Mouse (Mus musculus) inflammation-experienced regulatory T-cells, adult 6 months (primary cell): Measurements from ENCODE around the gene Pknox2. TPM values are rescaled to one million over a fixed set of nuclear protein-coding genes. Genes with fewer than 3 reads are reported as not detected.

Source experiments
- ATAC-seq: one replicate; pipeline ENCODE4 v1.8.0; 2017
- polyA plus RNA-seq, 3 experiments: library from polyadenylated mRNA; unstranded; fragments of 100-300 nt; shearing (Covaris generic); gene quantifications; one replicate each; pipeline ENCODE4 v1.2.1; 2017

Pknox2 gene
- polyA plus RNA-seq, 3 experiments from 2014 or later: not detected

DNA sequence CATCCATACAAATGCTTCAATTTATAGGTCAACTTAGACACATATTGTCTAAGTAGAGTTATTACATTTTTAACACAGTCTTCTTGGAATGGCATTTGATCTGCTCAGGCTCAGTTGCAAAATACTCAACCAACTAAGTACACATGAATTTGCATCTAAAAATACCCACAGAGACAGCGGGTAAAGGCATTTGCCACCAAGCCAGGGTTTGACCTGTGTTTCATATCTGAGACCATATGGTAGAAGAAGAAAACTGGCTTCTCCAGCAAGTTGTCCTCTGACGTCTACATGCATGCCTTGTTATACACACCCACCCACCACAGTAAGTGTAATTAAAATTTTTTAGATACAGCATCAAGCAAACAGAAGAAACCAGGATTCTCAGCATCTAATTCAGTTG, 273.4 kb downstream of the Pknox2 start:
- ATAC-seq: no peak

DNA sequence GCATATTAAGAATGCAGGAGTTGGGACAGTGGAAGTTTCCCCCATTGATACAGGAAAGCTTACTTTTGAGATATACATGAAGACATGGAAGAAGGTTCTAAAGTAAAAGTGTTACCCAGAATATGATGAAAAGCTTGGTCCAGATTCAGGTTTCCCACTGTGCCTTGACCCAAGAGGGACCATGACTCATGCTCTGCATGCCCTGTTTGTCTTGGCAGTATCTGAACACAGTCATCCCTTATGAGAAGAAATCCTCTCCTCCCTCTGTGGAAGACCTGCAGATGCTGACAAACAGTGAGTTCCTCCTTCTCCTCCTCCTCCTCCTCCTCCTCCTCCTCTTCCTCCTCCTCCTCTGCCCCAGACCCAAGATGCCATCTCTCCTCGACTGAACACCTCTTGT, 276.9 kb downstream of the Pknox2 start:
- ATAC-seq: no peak

DNA sequence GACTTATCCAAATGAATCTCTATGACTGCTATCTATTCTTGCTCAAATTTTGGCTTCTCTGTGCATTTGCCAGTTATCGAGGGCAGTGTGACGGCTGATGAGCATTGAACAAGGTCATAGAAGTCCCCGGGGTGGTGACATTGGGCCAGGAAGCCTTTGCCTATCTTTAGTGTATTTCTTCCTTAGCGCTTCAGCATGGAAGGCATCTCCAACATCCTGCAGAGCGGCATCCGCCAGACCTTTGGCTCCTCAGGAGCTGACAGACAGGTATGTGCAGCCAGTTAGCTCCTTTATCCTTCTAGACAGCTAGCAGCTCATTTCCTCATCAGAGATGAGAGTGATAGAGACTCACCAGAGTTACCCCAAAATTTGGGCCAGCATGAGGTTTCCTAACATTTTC, 278.5 kb downstream of the Pknox2 start:
- no peak for ATAC-seq

DNA sequence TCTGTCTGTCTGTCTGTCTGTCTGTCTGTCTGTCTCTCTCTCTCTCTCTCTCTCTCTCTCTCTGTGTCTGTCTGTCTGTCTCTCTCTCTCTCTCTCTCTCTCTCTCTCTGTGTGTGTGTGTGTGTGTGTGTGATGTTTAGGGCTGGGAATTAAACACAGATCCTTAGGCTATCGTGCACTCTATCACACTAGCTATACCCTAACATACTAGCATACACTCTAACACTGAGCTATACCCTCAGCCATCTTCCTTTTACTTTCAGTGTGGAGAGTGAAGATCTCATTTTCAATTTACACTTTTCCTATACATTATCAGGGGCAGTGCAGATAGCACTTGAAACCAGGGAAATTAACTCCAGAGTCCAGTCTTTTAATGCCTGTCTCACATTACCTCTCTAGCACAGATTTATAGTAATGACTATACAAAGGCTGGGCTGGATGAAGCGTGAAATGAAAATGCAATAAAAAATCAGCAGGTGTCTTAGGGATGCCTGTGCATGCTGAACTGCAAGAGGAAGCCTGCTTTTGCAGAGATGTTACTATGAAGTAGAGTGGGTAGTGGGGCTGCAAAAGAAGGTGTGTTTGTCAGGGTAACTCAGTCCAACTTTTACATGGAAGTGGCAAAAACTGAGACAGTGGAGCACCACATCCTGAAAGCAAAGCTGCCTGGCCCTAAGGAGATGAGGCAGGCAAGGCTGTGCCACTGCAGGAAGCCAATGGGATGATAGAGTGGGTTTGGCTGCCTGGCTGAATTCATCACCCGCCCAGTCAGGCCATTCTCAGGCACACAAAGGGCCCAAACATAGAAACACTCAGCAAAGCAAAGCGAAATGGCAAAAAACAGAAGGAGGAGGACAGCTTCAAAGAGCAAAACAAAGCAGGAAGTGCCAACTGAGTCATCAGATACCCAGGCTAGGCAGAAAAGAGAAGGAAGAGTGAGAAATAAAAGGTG, 282.1 kb downstream of the Pknox2 start:
- ATAC-seq: no peak

DNA sequence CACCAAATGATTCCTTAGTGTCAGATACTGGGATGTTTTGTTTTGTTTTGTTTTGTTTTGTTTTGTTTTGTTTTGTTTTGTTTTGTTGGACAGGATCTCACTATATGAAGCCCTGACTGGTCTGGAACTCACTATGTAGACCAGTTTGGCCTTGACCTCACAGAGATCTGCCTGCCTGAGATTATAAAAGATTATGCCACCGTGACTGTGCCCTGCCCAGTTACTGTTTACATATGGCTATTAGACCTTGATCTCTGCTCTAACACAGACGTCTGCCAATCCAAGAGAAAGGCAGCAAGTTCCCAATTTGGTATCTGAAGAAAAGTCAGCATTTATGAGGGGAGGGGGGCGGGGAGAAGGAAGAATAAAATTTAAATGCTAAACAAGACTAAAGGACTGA, 283.5 kb downstream of the Pknox2 start:
- ATAC-seq: no peak

DNA sequence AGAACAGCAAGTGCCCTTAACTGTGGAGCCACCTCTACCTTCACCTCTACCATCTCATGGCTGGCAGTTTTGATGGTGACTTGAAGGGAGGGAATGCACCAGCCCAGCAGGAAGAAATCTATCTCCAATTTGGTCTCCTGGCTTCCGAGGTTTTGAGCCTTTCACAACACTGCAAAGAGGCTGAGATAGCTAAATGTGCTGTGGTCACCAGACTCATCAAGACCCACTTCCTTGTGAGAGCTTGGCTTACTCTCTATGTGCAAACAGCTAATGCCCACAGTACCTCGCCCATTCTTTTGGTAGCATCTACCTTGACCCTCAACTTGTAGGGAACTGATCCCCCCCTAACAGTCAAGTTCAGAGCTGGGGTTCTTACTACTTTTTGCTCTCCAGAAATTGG, 284.6 kb downstream of the Pknox2 start:
- no peak for ATAC-seq

DNA sequence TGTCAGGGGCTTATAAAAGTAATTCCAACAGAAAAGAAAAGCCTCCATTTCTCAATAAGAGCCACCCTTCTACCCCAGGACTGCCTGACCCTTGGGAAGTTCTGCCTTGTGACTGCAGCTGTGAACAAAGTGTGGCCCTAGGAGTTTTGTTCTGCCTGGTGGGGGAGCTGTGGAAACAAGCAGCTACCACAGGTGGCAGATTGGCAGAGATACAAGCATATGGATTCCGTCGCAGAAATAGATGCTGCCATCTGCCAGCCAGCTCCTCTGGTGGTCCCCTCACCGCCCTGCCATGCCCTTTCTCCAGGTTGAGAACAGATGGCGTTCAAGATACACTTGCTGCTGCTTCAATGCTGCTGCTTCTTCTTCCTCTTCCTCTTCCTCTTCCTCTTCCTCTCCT, 288.5 kb downstream of the Pknox2 start:
- no peak for ATAC-seq

DNA sequence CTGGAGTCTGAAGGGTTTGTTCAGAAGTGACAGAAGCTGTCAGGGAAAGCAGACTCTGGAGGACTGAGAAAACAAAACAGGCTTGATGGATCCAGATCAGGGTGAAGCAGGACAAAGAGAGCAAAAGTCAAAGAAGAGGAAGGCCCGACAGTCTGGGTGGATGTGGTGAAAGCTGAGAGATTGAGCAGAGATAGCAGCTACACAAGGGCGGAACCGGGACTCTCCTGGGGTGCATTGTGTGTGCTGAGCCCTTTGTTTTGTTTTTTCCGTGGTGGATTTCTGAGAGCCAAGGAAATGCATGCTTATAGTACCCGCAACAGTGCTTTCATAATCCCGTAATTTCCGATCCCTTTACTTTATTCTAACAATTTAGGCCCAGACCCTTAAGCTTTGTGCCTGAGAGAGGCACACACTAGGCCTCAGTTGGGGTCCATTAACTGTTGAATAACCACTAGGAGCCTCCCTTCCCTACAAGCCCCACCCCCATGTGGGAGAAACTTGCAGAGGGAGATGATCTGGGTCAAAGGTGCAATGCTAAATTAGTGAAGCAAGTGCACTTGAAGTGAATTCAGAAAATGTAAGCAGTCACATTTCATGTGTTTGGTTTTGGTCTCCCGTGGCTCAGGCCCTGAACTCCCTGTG, 289.6 kb downstream of the Pknox2 start:
- ATAC-seq: no peak

DNA sequence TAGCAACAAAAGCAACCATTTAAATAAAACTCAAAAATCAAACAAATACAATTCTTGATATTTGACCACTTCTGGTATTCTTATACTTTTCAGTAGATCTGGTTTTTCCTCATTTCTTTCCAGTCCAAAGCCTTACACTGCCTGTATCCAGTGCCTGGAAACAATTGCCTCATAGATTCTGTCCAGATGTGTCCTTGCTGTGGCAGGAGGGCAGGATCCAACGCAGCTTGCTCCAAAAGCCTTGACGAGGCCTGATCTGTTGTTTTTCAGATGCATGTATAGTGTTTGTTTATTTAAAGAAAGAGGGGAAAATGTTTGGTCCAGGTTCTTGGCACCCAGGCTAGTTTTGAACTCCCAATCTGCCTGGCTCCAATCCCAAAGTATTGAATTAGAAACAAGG, 290.9 kb downstream of the Pknox2 start:
- ATAC-seq: no peak

DNA sequence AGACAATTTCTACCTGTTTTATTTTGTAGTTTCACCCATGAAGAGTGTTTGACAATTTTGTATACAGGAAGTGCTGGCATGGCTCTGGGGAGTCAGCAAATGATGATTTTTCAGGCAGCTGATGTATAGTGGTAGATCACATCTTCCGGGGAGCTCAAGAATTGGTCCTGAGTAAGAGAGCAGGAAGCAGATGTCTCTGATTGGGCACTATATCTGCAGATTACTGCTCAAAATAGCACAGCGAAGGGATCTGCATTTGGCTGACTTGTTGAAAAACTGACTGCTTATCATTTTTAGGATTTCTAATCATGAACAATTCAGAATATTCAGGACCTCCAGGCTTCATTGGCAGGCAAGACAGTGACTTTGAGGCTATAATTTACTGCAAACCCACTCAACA, 295.0 kb downstream of the Pknox2 start:
- ATAC-seq: no peak

DNA sequence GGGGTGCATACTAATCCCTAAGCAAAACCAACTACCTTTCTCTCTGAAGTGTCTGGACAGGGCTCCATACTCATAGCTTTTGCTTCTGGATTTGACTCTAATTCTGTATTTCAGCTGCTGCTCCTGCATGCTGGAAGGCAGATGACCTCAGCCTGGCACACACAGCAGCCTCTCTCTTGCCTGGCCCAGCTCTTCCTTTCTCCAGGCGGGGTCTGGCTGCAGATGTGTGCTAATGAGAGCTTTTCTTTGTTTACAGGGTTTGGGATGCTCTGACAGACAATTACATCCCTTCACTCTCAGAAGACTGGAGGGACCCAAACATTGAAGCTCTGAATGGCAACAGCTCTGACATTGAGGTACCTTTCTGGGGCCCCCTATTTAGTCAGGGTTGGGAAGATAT, 297.1 kb downstream of the Pknox2 start:
- ATAC-seq: no peak

DNA sequence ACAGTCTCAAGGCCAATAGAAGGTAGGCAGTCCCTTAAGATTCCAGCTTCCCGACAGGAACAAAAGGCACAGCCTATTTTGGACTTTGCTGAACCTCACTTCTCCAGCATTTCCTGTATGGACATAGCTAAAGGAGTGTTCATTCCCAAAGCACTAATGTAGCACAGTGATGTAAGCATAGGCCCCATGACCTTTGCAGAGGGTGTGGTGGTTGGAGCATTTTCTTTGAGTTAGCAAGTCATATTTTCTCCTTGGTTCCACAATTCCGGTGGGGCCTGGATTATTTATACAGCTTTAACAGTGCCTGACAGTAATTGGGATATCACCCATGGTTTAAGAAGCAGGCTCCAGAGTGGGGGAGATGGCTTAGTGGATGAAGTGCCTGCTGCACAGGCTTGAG, 298.5 kb downstream of the Pknox2 start:
- ATAC-seq: no peak

DNA sequence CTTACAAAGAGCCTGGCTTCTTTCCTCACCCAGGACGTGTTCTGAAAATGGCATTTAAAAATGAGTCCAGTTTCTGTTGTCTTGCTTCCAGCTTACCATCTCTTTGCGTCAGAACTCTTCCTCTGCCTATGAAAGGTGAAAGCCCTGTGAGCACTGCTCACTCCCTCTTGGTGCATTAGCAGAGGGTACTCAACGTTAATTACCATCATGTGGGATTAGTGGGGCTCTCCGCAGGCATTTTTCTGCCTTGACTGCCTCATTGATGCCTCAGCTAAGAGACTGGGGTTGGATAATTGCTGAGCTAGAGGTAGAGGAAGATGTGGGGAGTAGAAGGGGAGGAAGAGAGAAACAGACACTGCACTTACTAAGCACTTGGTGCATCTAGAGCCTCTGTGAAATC, 300.9 kb downstream of the Pknox2 start:
- no peak for ATAC-seq

Other genes with a start within 250 kb of the Pknox2 start
- 1 to 10 TPM; 2.4 to 5.2 (median 4.1) TPM for gene Tmem218, start 60.8 kb upstream of the Pknox2 start, polyA plus RNA-seq
- gene Slc37a2, start 108.3 kb upstream of the Pknox2 start, polyA plus RNA-seq: 1 to 10 TPM; 2.5 to 3.6 (median 2.6) TPM
- gene Ccdc15, start 201.0 kb upstream of the Pknox2 start, polyA plus RNA-seq: 1 to 10 TPM; 7.0 to 9.2 (median 8.5) TPM
- not detected for gene Hepacam, start 219.9 kb upstream of the Pknox2 start, polyA plus RNA-seq